Mouse (Mus musculus) G1E (cell line): ENCODE data around the gene Anxa6. TPM values are rescaled to one million over a fixed set of nuclear protein-coding genes. Genes with fewer than 3 reads are reported as not detected.

ENCODE experiments used
- ATAC-seq: 2 replicates; pipeline ENCODE4 v1.8.0; 2016; ENCODE audit warnings: mild to moderate bottlenecking; ENCODE audit not compliant: insufficient number of reproducible peaks, poor library complexity, low FRiP score, severe bottlenecking; ENCODE audit errors: extremely low read depth
- DNase-seq: peaks from one replicate; pipeline ENCODE4 v3.0.0; 2012; ENCODE audit warnings: low spot score
- H3K27me3 ChIP-seq: 2 replicates; pipeline ENCODE4 v1.6.1; 2012; ENCODE audit warnings: mild to moderate bottlenecking, low read length, inconsistent platforms; ENCODE audit not compliant: insufficient read depth
- H3K36me3 ChIP-seq: replicated peaks from 2 replicates; pipeline ENCODE3; 2012; ENCODE audit warnings: mild to moderate bottlenecking, inconsistent platforms
- H3K4me1 ChIP-seq: 2 replicates; pipeline ENCODE4 v1.6.1; 2012; ENCODE audit warnings: low read depth, low read length, inconsistent platforms, mixed read lengths; ENCODE audit not compliant: insufficient read depth
- H3K4me3 ChIP-seq: 2 replicates; pipeline ENCODE4 v1.5.1; 2012; ENCODE audit warnings: low read depth, mild to moderate bottlenecking, inconsistent platforms, low read length, moderate library complexity, mixed read lengths
- H3K9me3 ChIP-seq: replicated peaks from 2 replicates; pipeline ENCODE4 v1.6.1; 2012; ENCODE audit warnings: inconsistent platforms
- CTCF ChIP-seq: IDR thresholded peaks from 2 replicates; pipeline ENCODE4 v1.5.1; 2012; ENCODE audit warnings: low read depth, low read length, inconsistent platforms, mixed read lengths
- GATA1 ChIP-seq: IDR thresholded peaks from 2 replicates; pipeline ENCODE4 v1.6.1; 2012; ENCODE audit warnings: borderline replicate concordance, low read length, inconsistent platforms, mixed read lengths
- GATA2 ChIP-seq: IDR thresholded peaks from 2 replicates; pipeline ENCODE4 v1.6.1; 2012; ENCODE audit warnings: low read depth, low read length, inconsistent platforms, borderline replicate concordance
- POLR2AphosphoS5 ChIP-seq: IDR thresholded peaks from 2 replicates; pipeline ENCODE4 v1.6.1; 2012; ENCODE audit warnings: low read depth, low read length, inconsistent platforms; ENCODE audit not compliant: insufficient replicate concordance
- TAL1 ChIP-seq: conservative IDR thresholded peaks from 2 replicates; pipeline ENCODE4 v1.6.1; 2012; ENCODE audit warnings: low read depth, low read length, inconsistent platforms, mixed read lengths
- polyA plus RNA-seq: library from polyadenylated mRNA; stranded (reverse); fragments of >175 nt; gene quantifications from 2 replicates; pipeline ENCODE4 v1.2.3, GENCODE M21; 2012
- total RNA-seq, 2 experiments: library from RNA; stranded (forward) in 1 of 2; stranded (reverse) in 1 of 2; fragments of 200-1000 nt in 1 of 2; fragments of >200 nt in 1 of 2; fragmentation: Nextera tagmentation in 1 of 2; gene quantifications; 2 replicates each; pipeline ENCODE4 v1.2.3; 2014 to 2017

The Anxa6 gene
- total and polyA plus RNA-seq, 3 experiments, result 0.04 to 0.87 TPM; not detected in 1

GRCm38 (mm10) chr11:55023583-55023982 is 9.7 kb downstream of the Anxa6 start:
- no peak for ATAC-seq
- H3K4me3 ChIP-seq, result no peak overlapping the region
- no peak for DNase-seq
- no peaks in the 10 kb centered on the region for H3K36me3 ChIP-seq
- no peaks in the 10 kb centered on the region for H3K9me3 ChIP-seq
- H3K27me3 ChIP-seq, result peaks cover 18% of the 10 kb centered on the region
- no peaks in the 10 kb centered on the region for H3K4me1 ChIP-seq
- TF ChIP-seq POLR2AphosphoS5, result no peak

GRCm38 (mm10) chr11:55023049-55023564 is 10.1 kb downstream of the Anxa6 start:
- TF ChIP-seq TAL1 (no peak), GATA2 (no peak), GATA1 (no peak), POLR2AphosphoS5 (no peak), CTCF (no peak)
- Histone ChIP-seq H3K27me3 (peaks cover 18% of the 10 kb centered on the region), H3K36me3 (no peaks in the 10 kb centered on the region), H3K9me3 (no peaks in the 10 kb centered on the region), H3K4me1 (no peaks in the 10 kb centered on the region), H3K4me3 (no peak overlapping the region)
- DNase-seq (no peak), ATAC-seq (no peak)

GRCm38 (mm10) chr11:55022508-55022907 is 10.7 kb downstream of the Anxa6 start:
- no peaks in the 10 kb centered on the region for H3K9me3 ChIP-seq
- no peaks in the 10 kb centered on the region for H3K4me1 ChIP-seq
- H3K36me3 ChIP-seq, result no peaks in the 10 kb centered on the region
- no peak for DNase-seq
- no peak for ATAC-seq
- H3K4me3 ChIP-seq, result no peak overlapping the region
- H3K27me3 ChIP-seq, result peaks cover 15% of the 10 kb centered on the region
- no peak for TF ChIP-seq GATA2
- no peak for TF ChIP-seq POLR2AphosphoS5
- no peak for TF ChIP-seq GATA1

DNA sequence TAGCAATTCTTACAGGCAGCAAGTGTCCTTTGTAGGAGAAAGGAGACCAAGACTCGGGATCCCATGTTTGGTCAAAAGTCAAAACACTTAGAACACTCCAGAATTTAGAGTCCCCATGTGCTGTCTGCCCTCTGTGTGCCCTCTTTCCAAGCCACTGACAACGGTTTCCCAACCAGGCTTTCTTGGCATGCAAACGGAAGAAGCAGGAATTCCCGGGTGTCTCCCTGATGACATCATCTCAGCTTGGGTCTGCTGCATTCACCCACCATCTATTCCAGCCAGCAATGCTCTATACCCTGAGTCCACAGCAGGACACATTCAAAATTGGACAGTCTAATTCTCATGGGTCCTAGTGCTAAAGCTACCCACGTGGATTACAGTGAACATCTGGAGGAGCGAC is 11.4 kb downstream of the Anxa6 start:
- peaks cover 15% of the 10 kb centered on the region for H3K27me3 ChIP-seq
- no peak for TF ChIP-seq POLR2AphosphoS5
- TF ChIP-seq CTCF, result no peak
- TF ChIP-seq GATA2, result no peak
- TF ChIP-seq GATA1, result no peak
- no peak for TF ChIP-seq TAL1
- no peak for DNase-seq
- H3K4me1 ChIP-seq, result no peaks in the 10 kb centered on the region
- no peak for ATAC-seq
- no peaks in the 10 kb centered on the region for H3K36me3 ChIP-seq
- no peaks in the 10 kb centered on the region for H3K9me3 ChIP-seq
- H3K4me3 ChIP-seq, result no peak overlapping the region

GRCm38 (mm10) chr11:55021458-55021857 is 11.8 kb downstream of the Anxa6 start:
- ATAC-seq (no peak), DNase-seq (no peak)
- peaks cover 15% of the 10 kb centered on the region for H3K27me3 ChIP-seq
- H3K36me3 ChIP-seq, result no peaks in the 10 kb centered on the region
- H3K4me1 ChIP-seq, result no peaks in the 10 kb centered on the region
- no peak overlapping the region for H3K4me3 ChIP-seq
- TF ChIP-seq POLR2AphosphoS5 (no peak), CTCF (no peak), TAL1 (no peak), GATA2 (no peak), GATA1 (no peak)
- H3K9me3 ChIP-seq, result no peaks in the 10 kb centered on the region

DNA sequence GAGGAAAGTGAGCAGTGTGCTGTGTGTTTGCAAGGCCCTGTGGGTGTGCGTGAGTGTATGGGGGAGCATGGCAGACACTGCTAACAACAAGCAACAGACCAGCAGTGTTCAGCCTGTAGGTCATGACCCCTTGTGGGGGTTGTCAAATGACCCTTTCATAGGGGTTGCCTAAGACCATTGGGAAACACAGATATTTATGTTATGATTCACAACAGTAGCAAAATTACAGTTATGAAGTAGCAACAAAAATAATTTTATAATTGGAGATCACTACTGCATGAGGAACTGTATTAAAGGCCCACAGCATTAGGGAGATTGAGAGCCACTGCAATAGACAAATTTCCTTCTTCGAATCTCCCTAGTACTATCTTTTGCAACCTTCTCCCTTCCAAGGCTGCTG is 13.5 kb downstream of the Anxa6 start:
- Histone ChIP-seq H3K9me3 (no peaks in the 10 kb centered on the region), H3K27me3 (peaks cover 17% of the 10 kb centered on the region), H3K4me1 (no peaks in the 10 kb centered on the region), H3K36me3 (no peaks in the 10 kb centered on the region), H3K4me3 (no peak overlapping the region)
- TF ChIP-seq CTCF, result no peak
- DNase-seq, result no peak
- ATAC-seq, result no peak

DNA sequence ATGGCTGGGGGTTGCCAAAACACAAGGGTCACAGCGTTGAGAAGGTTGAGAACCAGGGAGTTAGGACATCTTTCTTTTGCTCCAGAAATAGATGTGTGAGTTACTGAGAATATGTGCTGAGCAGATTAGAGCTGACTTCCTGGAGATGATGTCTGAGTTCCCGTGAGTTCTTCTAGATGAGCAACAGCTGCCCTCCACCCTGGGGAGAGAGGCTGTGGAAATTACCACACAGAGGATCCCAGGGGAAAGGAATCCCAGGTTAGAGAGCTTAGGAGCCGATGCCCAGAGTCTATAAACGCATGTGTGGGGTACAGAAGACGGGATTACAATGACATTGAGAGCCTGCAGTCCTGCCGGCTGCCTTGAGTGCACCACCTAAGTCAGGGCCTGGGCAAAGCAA is 15.2 kb downstream of the Anxa6 start:
- no peaks in the 10 kb centered on the region for H3K4me1 ChIP-seq
- DNase-seq (no peak), ATAC-seq (no peak)
- H3K9me3 ChIP-seq, result no peaks in the 10 kb centered on the region
- TF ChIP-seq TAL1 (no peak), GATA2 (no peak), POLR2AphosphoS5 (no peak), CTCF (no peak), GATA1 (no peak)
- H3K36me3 ChIP-seq, result no peaks in the 10 kb centered on the region
- H3K27me3 ChIP-seq, result peaks cover 10% of the 10 kb centered on the region
- no peak overlapping the region for H3K4me3 ChIP-seq
